Mouse (Mus musculus) urinary bladder, postnatal 14 days (tissue): ENCODE data around the gene Olfr315.
"Not testable (repeated sequence)": the region's sequence is repeated elsewhere in the genome, so short reads cannot be mapped to it uniquely, and the experiment has no call there.

ENCODE experiments used
- DNase-seq: peaks from one replicate; pipeline ENCODE4 v3.0.0; 2021; ENCODE audit warnings: low spot score

The Olfr315 gene

GRCm38 (mm10) chr11:58815676-58816075 lies 42.7 kb downstream of the Olfr315 start:
- no peak for DNase-seq

- not testable (repeated sequence) for DNase-seq
These were observed 55.9 kb downstream of the Olfr315 start, which contains the start of gene Olfr312 for GRCm38 (mm10) chr11:58828937-58829336. Gene Olfr312, plus strand, starts transcription at chr11:58829237.

GRCm38 (mm10) chr11:58829764-58830163 lies 56.8 kb downstream of the Olfr315 start:
- no peak for DNase-seq
